Mouse (Mus musculus) erythroblast, embryonic 14.5 days (primary cell): ENCODE measurements around the gene Mllt11.

Source experiments
- GATA1 ChIP-seq: IDR thresholded peaks from 2 replicates; pipeline ENCODE4 v1.6.1; 2012; ENCODE audit warnings: low read length, inconsistent platforms, mixed read lengths
- TAL1 ChIP-seq: IDR thresholded peaks from 3 replicates; pipeline ENCODE4 v1.6.1; 2012; ENCODE audit warnings: low read length, inconsistent platforms, mixed read lengths

GRCm38 (mm10) chr3:95246465-95247231 lies 14.7 kb upstream of the Mllt11 start:
- TF ChIP-seq GATA1 (no peak), TAL1 (no peak)
